ENCODE assay signal across 28 mouse cellular contexts in the genomic region with DNA sequence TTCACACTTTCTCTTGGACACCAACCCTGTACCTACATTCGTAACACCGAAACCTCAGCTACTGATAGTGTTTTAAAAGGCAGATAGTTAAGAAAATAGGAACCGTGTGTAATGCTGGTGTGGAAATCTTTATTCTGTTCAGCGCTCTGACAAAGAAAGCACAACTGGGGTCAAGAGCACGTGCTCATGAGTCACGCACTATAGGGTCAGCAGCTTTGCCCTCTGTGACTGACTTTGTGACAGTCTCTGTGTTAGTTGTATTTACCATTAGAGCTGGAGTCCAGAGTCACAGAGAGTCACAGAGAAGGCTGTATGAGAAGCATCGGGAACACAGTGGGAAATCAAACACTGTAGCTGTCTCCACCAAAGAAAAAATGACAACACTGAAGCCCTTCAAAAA. TPM values are rescaled to one million over a fixed set of nuclear protein-coding genes. Genes with fewer than 3 reads are reported as not detected.
A peak's percentile ranks its signal among the peaks of the same experiment; 100 is the strongest.
DNase-seq lines count a peak whose midpoint lies in the region; ATAC-seq and TF ChIP-seq lines count a peak whose summit lies in the region.
"Had no signal": no experiment of that assay in that cellular context is flagged by ENCODE, and none has a peak within 500 bp of the region (broad histone marks: within the 10 kb centered on the region; RNA-seq: fewer than 3 reads in every experiment).

No protein-coding gene starts in this region.

- H3K36me3 ChIP-seq in liver, embryonic 16.5 days (ENCODE audit: control insufficient read depth, insufficient read depth): no peaks in the 10 kb centered on the region
- H3K36me3 ChIP-seq in liver, embryonic 12.5 days: no peaks in the 10 kb centered on the region
- H3K36me3 ChIP-seq in macrophage (ENCODE audit: inconsistent target): no peaks in the 10 kb centered on the region
- H3K36me3 ChIP-seq: embryonic facial prominence, embryonic 12.5 days; embryonic facial prominence, embryonic 15.5 days; forebrain, embryonic 12.5 days; forebrain, embryonic 15.5 days; G1E; hindbrain, embryonic 12.5 days; hindbrain, embryonic 15.5 days had no signal

- no peak overlapping the region for H3K9ac ChIP-seq in liver, embryonic 16.5 days (ENCODE audit: low read depth, low read length)
- no peak overlapping the region for H3K9ac ChIP-seq in liver, embryonic 12.5 days
- H3K9ac ChIP-seq: embryonic facial prominence, embryonic 12.5 days; embryonic facial prominence, embryonic 15.5 days; forebrain, embryonic 12.5 days; forebrain, embryonic 15.5 days; hindbrain, embryonic 12.5 days; hindbrain, embryonic 15.5 days had no signal

- H3K27me3 ChIP-seq in liver, embryonic 16.5 days (ENCODE audit: control insufficient read depth, insufficient read depth, low read depth, low read length): no peaks in the 10 kb centered on the region
- peaks cover 23% of the 10 kb centered on the region for H3K27me3 ChIP-seq in liver, embryonic 12.5 days (replicated peaks)
- H3K27me3 ChIP-seq: CH12.LX; embryonic facial prominence, embryonic 12.5 days; embryonic facial prominence, embryonic 15.5 days; forebrain, embryonic 12.5 days; forebrain, embryonic 15.5 days; hindbrain, embryonic 12.5 days; hindbrain, embryonic 15.5 days had no signal

- H3K4me2 ChIP-seq in liver, embryonic 16.5 days (ENCODE audit: low read depth, low read length): no peak overlapping the region
- no peak overlapping the region for H3K4me2 ChIP-seq in liver, embryonic 12.5 days
- H3K4me2 ChIP-seq: embryonic facial prominence, embryonic 12.5 days; embryonic facial prominence, embryonic 15.5 days; forebrain, embryonic 12.5 days; forebrain, embryonic 15.5 days; heart, embryonic 11.5 days; hindbrain, embryonic 12.5 days; hindbrain, embryonic 15.5 days had no signal

- no peak overlapping the region for H3K4me3 ChIP-seq in liver, embryonic 16.5 days (ENCODE audit: low read depth, low read length)
- H3K4me3 ChIP-seq in liver, embryonic 12.5 days: no peak overlapping the region
- H3K4me3 ChIP-seq in bone marrow macrophage, adult 2 months (ENCODE audit: insufficient read depth, low read length): no peak overlapping the region
- H3K4me3 ChIP-seq in macrophage (ENCODE audit: inconsistent target): no peak overlapping the region
- H3K4me3 ChIP-seq: embryonic facial prominence, embryonic 12.5 days; embryonic facial prominence, embryonic 15.5 days; erythroblast, embryonic 14.5 days; forebrain, embryonic 12.5 days; forebrain, embryonic 15.5 days; hindbrain, embryonic 12.5 days; hindbrain, embryonic 15.5 days had no signal

- no peaks in the 10 kb centered on the region for H3K79me2 ChIP-seq in macrophage (ENCODE audit: inconsistent target)

- WGBS in liver, embryonic 16.5 days (ENCODE audit: insufficient replicate concordance): 64% methylated on average over 7 of the region's 7 CpGs
- WGBS in liver, embryonic 12.5 days (ENCODE audit: insufficient replicate concordance): 74% methylated on average over 7 of the region's 7 CpGs
- WGBS in macrophage (ENCODE audit: missing documents): 60% methylated on average over 7 of the region's 7 CpGs

- peak; percentile 54 for ATAC-seq in liver, embryonic 16.5 days (ENCODE audit: low read depth)
- ATAC-seq in liver, embryonic 12.5 days: no peak
- no peak for ATAC-seq in megakaryocyte progenitor cell, adult 5-6 weeks (replicated peaks; ENCODE audit: poor library complexity)
- ATAC-seq: forebrain, embryonic 15.5 days; intestine, postnatal 0 days had no signal

- H3K9me3 ChIP-seq in liver, embryonic 16.5 days (replicated peaks; ENCODE audit: control insufficient read depth, low read length): no peaks in the 10 kb centered on the region
- H3K9me3 ChIP-seq in liver, embryonic 12.5 days (replicated peaks): no peaks in the 10 kb centered on the region
- H3K9me3 ChIP-seq: embryonic facial prominence, embryonic 12.5 days; embryonic facial prominence, embryonic 15.5 days; forebrain, embryonic 12.5 days; forebrain, embryonic 15.5 days; G1E; hindbrain, embryonic 12.5 days; hindbrain, embryonic 15.5 days had no signal

- no peak overlapping the region for H3K27ac ChIP-seq in liver, embryonic 16.5 days (ENCODE audit: low read length)
- H3K27ac ChIP-seq in liver, embryonic 12.5 days: no peak overlapping the region
- peak overlapping the region; percentile 72 for H3K27ac ChIP-seq in bone marrow macrophage, adult 2 months (ENCODE audit: insufficient read depth, low read depth, low read length)
- H3K27ac ChIP-seq in macrophage: peak overlapping the region; percentile 8; the same call in 1 of the 2 replicates
- H3K27ac ChIP-seq: embryonic facial prominence, embryonic 12.5 days; embryonic facial prominence, embryonic 15.5 days; forebrain, embryonic 12.5 days; forebrain, embryonic 15.5 days; hindbrain, embryonic 12.5 days; hindbrain, embryonic 15.5 days had no signal

- peak; percentile 73 for DNase-seq in 416B (ENCODE audit: low read depth)
- no peak for DNase-seq in natural killer cell, adult 2 months (ENCODE audit: low spot score in 2 of 2)
- DNase-seq in cerebellum, adult 8-10 months: no peak
- DNase-seq: adrenal gland, adult 2 months; adrenal gland, postnatal 14 days; cerebellum, adult 11-12 months; cerebellum, adult 9-10 months; cerebellum, postnatal 14 days; gastrocnemius, postnatal 10 days had no signal

- TF ChIP-seq CTCF in bone marrow macrophage, adult 2 months (IDR thresholded peaks at IDR 0.05; ENCODE audit: low read depth, low read length): no peak

- no peaks in the 10 kb centered on the region; the same call in 1 of the 2 replicates for H3K4me1 ChIP-seq in liver, embryonic 16.5 days (ENCODE audit: control insufficient read depth, low read depth, low read length)
- H3K4me1 ChIP-seq in liver, embryonic 12.5 days: no peaks in the 10 kb centered on the region
- peaks cover 27% of the 10 kb centered on the region for H3K4me1 ChIP-seq in bone marrow macrophage, adult 2 months (ENCODE audit: control insufficient read depth, insufficient read depth, low read length)
- H3K4me1 ChIP-seq: forebrain, embryonic 12.5 days had no signal

- no peak for TF ChIP-seq POLR2A in bone marrow macrophage, adult 2 months (IDR thresholded peaks at IDR 0.05; ENCODE audit: borderline replicate concordance, low read depth, low read length)

RNA-seq across cellular contexts. Expression of a gene that starts 27.5 kb away (rescaled TPM):
- 0.51 and 0.75 TPM in 2 replicates for polyA plus RNA-seq in liver, embryonic 16.5 days (2015; fragmentation: Nextera tagmentation; extraction: Ambion mirVana)
- 0.24 and 0.37 TPM in 2 replicates for polyA plus RNA-seq in liver, embryonic 12.5 days (2016; fragmentation: Nextera tagmentation; extraction: Ambion mirVana)
- not detected in 2 replicates for polyA plus RNA-seq in bone marrow macrophage, adult 2 months (2012; ENCODE audit: insufficient read depth, insufficient read length, missing spikeins)
- not detected for total RNA-seq in macrophage (2018; cell fraction: chromatin; rRNA removed)
- not detected for total RNA-seq in macrophage (2018; cell fraction: cytosol; rRNA removed)
- not detected for total RNA-seq in macrophage (2018; cell fraction: nucleus; rRNA removed)
- polyA plus RNA-seq in macrophage (2018): not detected in 3 replicates
- total RNA-seq in megakaryocyte progenitor cell, adult 5-6 weeks (2015): 0.10 TPM in 1 of 2 replicates, not detected in the other
- 0.14 TPM in 1 of 2 replicates, not detected in the other for total RNA-seq in megakaryocyte progenitor cell, adult 5-6 weeks (2017)
- total RNA-seq: adrenal gland, adult 2 months; adrenal gland, postnatal 14 days; CH12.LX; heart, postnatal 25 days had no signal
- polyA plus RNA-seq: adrenal gland, adult 2 months; forebrain, embryonic 12.5 days; forebrain, embryonic 15.5 days; G1E; heart, embryonic 11.5 days; heart, embryonic 14.5 days; heart, postnatal 0 days; hindbrain, embryonic 15.5 days had no signal

RNA-seq across cellular contexts. Expression of a gene that starts 44.8 kb away (rescaled TPM):
- 42.2 and 44.3 TPM in 2 replicates for polyA plus RNA-seq in liver, embryonic 16.5 days (2015; fragmentation: Nextera tagmentation; extraction: Ambion mirVana)
- polyA plus RNA-seq in liver, embryonic 12.5 days (2016; fragmentation: Nextera tagmentation; extraction: Ambion mirVana): 51.1 and 53.9 TPM in 2 replicates
- 12.8 and 14.4 TPM in 2 replicates for polyA plus RNA-seq in bone marrow macrophage, adult 2 months (2012; ENCODE audit: insufficient read depth, insufficient read length, missing spikeins)
- total RNA-seq in macrophage (2018; cell fraction: chromatin; rRNA removed): 10 to 100 TPM in 12 of 26 experiments, 1 to 10 TPM in 12, under 1 TPM in 2; 0.56 to 30.2 (median 8.8) TPM
- 10 to 100 TPM in 16 of 26 experiments, 1 to 10 TPM in 10; 4.5 to 24.4 (median 12.2) TPM for total RNA-seq in macrophage (2018; cell fraction: cytosol; rRNA removed)
- 10 to 100 TPM in 12 of 26 experiments, 1 to 10 TPM in 14; 1.8 to 42.8 (median 9.8) TPM for total RNA-seq in macrophage (2018; cell fraction: nucleus; rRNA removed)
- 10.8 to 12.0 TPM (median 11.9 TPM) in 3 replicates for polyA plus RNA-seq in macrophage (2018)
- 7.2 and 11.1 TPM in 2 replicates for total RNA-seq in megakaryocyte progenitor cell, adult 5-6 weeks (2015)
- total RNA-seq in megakaryocyte progenitor cell, adult 5-6 weeks (2017): 11.7 and 16.3 TPM in 2 replicates

Comparison
In these comparisons a context has a peak if more than half of its experiments do, and no peak if none do; other contexts are left out.
1. H3K27ac ChIP-seq: peak in bone marrow macrophage, adult 2 months (single experiment) and macrophage (single experiment); none in liver, embryonic 16.5 days (single experiment) and liver, embryonic 12.5 days (single experiment).